Mouse (Mus musculus): ENCODE measurements around the gene Bnc1.

DNA sequence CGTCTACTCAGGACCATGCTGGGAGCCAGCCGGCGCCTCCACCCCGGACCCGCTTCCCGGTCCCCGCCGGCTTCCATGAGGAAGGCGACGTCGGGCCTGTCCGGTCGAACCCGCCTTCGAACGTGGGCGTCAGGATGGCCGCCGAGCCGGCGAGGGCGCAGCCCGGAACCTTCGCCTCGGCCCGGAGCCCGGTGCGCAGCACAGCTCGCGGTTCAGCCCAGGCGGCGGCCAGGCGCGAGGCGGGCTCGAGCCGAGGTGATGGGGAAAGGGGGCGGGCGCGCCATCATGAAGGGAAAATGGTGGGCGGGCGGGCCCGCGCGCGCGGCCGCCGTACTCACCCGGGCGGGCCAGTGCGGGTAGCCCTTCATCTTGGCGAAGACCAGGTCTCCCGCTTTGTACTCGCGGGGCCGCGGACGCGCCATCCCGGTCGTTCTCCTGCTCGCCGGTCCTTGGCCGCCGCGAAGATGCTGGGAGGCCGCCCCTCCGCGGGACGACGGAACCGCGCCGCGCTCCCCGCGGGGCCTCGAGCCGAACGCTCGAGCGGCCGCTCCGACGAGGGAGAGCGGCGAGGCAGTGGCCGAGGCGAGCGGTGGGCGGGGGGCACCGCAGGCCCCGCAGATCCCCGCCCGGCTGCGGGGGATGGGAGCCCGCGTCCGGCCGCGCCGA lies 58.4 kb downstream of the Bnc1 start:
- TF ChIP-seq ZNF384 (IDR thresholded peaks at IDR 0.05; ENCODE audit: low read depth, low read length) (no peak), CHD2 (IDR thresholded peaks at IDR 0.05; ENCODE audit: low read depth, low read length) (no peak), HCFC1 (IDR thresholded peaks at IDR 0.05; ENCODE audit: borderline replicate concordance, insufficient read depth, low read length) (no peak)

Measured in ES-E14 (cell line).